Mouse (Mus musculus) lung, embryonic 15.5 days (tissue): ENCODE measurements at regions not wholly inside any gene's neighbourhood (a gene's known extent, or its start where the extent isn't known, plus 50 kb on each side); places are given as distances from the start of the nearest gene placed in this dataset.

Experiments
- ATAC-seq: fragments of 200-750 bp; cut with Nextera tagmentation; 2 replicates; pipeline ENCODE4 v1.8.0; 2017; ENCODE audit warnings: moderate number of reproducible peaks, borderline replicate concordance; ENCODE audit not compliant: low FRiP score, low TSS enrichment; ENCODE audit errors: extremely low read depth
- H3K27ac ChIP-seq: fragments of 300-500 bp; sonication (generic); 2 replicates; pipeline ENCODE4 v1.5.1; 2015; ENCODE audit warnings: moderate library complexity, mild to moderate bottlenecking, inconsistent platforms
- H3K27me3 ChIP-seq: fragments of 300-500 bp; sonication (generic); 2 replicates; pipeline ENCODE4 v1.6.1; 2015; ENCODE audit warnings: inconsistent platforms
- H3K36me3 ChIP-seq: fragments of 300-500 bp; sonication (generic); 2 replicates; pipeline ENCODE4 v1.6.1; 2015; ENCODE audit warnings: inconsistent platforms
- H3K4me1 ChIP-seq: fragments of 300-500 bp; sonication (generic); 2 replicates; pipeline ENCODE4 v1.6.1; 2015; ENCODE audit warnings: inconsistent platforms
- H3K4me2 ChIP-seq: fragments of 300-500 bp; sonication (generic); 2 replicates; pipeline ENCODE4 v1.6.1; 2015; ENCODE audit warnings: inconsistent platforms, mild to moderate bottlenecking, moderate library complexity
- H3K4me3 ChIP-seq: fragments of 300-500 bp; sonication (generic); 2 replicates; pipeline ENCODE4 v1.5.1; 2015; ENCODE audit warnings: mild to moderate bottlenecking, inconsistent platforms
- H3K9ac ChIP-seq: fragments of 300-500 bp; sonication (generic); 2 replicates; pipeline ENCODE4 v1.6.1; 2015; ENCODE audit warnings: inconsistent platforms
- H3K9me3 ChIP-seq: fragments of 300-500 bp; sonication (generic); 2 replicates; pipeline ENCODE4 v1.6.1; 2016; ENCODE audit warnings: inconsistent platforms
- WGBS: fragments of 180-500 bp; shearing (Covaris S2); methylation state at CpG from one replicate; pipeline ENCODE4 v1.1.7; 2015; 5-methylcytosine and 5-hydroxymethylcytosine counted together

- H3K9ac ChIP-seq = no peak overlapping the region
- no peaks in the 10 kb centered on the region for H3K36me3 ChIP-seq
- H3K4me3 ChIP-seq = no peak overlapping the region
- H3K9me3 ChIP-seq = no peaks in the 10 kb centered on the region
- ATAC-seq = no peak
- no peaks in the 10 kb centered on the region for H3K4me1 ChIP-seq
- no peaks in the 10 kb centered on the region for H3K27me3 ChIP-seq
- H3K27ac ChIP-seq = no peak overlapping the region
- no peak overlapping the region for H3K4me2 ChIP-seq
These were observed 131.6 kb downstream of the Basp1 start for GRCm38 (mm10) chr15:25281942-25282341.

DNA sequence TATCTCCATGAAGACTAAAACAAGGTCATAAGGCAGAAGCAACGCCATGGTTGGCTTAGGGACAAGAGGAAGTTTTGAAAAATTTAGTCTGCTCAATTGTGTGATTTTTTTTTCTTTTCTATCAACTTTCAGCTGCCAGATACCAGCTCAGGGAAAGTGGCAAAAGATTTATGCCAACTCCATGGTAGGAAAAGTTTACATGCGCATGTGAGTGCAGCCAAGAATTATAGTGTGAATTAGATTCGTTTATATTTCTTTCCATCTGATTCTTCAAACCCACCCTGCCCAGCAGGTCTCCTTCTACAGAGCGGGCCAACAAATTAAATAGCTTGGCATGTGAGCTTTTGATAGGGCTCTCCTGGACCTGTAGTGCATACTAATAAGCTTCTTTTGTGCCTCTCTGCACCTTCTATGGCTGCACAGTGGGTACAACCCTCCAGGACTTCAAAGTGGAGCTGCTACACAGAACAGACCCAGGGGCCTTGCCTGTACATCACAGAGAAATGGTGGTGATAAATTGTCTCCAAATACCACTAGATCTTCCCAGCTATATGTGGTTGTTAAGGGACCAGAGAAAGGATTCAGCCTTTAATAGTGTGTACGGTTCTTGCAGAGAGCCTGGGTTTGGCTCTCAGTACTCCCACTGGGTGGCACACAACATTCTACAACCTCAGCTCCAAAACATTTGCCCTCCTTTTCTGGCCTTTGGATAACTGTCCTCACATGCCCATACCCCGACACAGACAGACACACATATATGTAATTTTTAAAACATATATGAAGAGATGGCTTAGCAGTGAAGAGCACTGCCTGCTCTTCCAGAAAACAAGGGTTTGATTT is 135.0 kb downstream of the Basp1 start:
- 62% methylated on average over 6 of the region's 6 CpGs for WGBS
- Histone ChIP-seq H3K27ac (no peak overlapping the region), H3K9me3 (no peaks in the 10 kb centered on the region), H3K27me3 (no peaks in the 10 kb centered on the region), H3K9ac (no peak overlapping the region), H3K36me3 (no peaks in the 10 kb centered on the region), H3K4me3 (no peak overlapping the region), H3K4me1 (no peaks in the 10 kb centered on the region), H3K4me2 (no peak overlapping the region)
- ATAC-seq = no peak

DNA sequence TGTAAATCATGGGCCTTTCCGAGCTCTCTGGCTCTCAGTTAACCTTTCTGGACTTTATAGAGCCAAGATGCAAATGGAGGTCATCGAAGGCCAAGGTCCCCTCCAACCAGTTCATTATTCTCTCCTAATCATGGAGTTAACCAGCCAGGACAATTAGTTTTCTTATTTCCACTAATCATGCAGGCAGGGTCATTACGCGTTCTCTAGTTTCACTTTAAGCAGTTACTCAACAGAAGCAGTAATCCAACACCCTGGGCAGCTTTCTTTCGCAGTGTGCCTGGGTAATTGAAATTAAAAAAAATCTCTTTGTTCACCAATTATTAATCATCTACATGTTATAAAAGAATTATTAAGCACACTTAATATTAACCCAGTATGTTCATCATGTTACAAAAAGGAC is 137.3 kb downstream of the Basp1 start:
- no peaks in the 10 kb centered on the region for H3K36me3 ChIP-seq
- no peaks in the 10 kb centered on the region for H3K9me3 ChIP-seq
- no peak for ATAC-seq
- H3K4me2 ChIP-seq = no peak overlapping the region
- 87% methylated on average over 5 of the region's 5 CpGs for WGBS
- no peaks in the 10 kb centered on the region for H3K4me1 ChIP-seq
- no peak overlapping the region for H3K9ac ChIP-seq
- H3K4me3 ChIP-seq = no peak overlapping the region
- H3K27ac ChIP-seq = no peak overlapping the region
- H3K27me3 ChIP-seq = no peaks in the 10 kb centered on the region

DNA sequence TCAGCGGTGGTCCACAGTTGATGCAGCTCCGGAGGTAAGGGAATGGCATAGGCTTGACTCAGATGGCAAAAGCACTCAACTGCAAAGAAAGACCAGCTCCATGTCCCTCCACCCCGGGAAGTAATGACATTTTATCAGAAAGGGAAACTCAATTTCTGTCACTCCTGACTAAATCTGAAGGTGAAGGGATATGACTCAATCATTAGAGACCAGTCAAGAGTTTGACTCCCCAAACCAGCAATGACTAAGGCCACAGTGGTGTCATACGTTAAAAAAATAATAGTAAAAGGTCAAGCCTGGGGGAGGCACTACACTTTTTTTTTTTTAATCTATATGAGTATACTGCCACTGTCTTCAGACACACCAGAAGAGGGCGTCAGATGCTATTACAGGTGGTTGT is 141.7 kb downstream of the Basp1 start:
- no peaks in the 10 kb centered on the region for H3K9me3 ChIP-seq
- no peak overlapping the region for H3K27ac ChIP-seq
- no peak overlapping the region for H3K4me3 ChIP-seq
- H3K4me1 ChIP-seq = peaks cover 9% of the 10 kb centered on the region
- no peaks in the 10 kb centered on the region for H3K27me3 ChIP-seq
- no peaks in the 10 kb centered on the region for H3K36me3 ChIP-seq
- no peak for ATAC-seq
- no peak overlapping the region for H3K4me2 ChIP-seq
- WGBS = 82% methylated on average over 5 of the region's 5 CpGs
- no peak overlapping the region for H3K9ac ChIP-seq

- no peaks in the 10 kb centered on the region for H3K27me3 ChIP-seq
- H3K4me2 ChIP-seq = no peak overlapping the region
- H3K27ac ChIP-seq = no peak overlapping the region
- H3K4me3 ChIP-seq = no peak overlapping the region
- 42% methylated on average over 10 of the region's 10 CpGs for WGBS
- no peaks in the 10 kb centered on the region for H3K36me3 ChIP-seq
- no peak for ATAC-seq
- no peaks in the 10 kb centered on the region for H3K9me3 ChIP-seq
- H3K4me1 ChIP-seq = peaks cover 9% of the 10 kb centered on the region
- no peak overlapping the region for H3K9ac ChIP-seq
These were observed 143.2 kb downstream of the Basp1 start for GRCm38 (mm10) chr15:25270349-25270748.

GRCm38 (mm10) chr15:25269345-25269996 is 144.1 kb downstream of the Basp1 start:
- peak; percentile 67; the same call in 1 of the 2 replicates for ATAC-seq
- Histone ChIP-seq H3K4me2 (peak overlapping the region; percentile 16; the same call in 1 of the 2 replicates), H3K9ac (no peak overlapping the region), H3K36me3 (no peaks in the 10 kb centered on the region), H3K4me3 (no peak overlapping the region), H3K27me3 (no peaks in the 10 kb centered on the region), H3K9me3 (no peaks in the 10 kb centered on the region), H3K4me1 (peaks cover 9% of the 10 kb centered on the region), H3K27ac (peak overlapping the region; percentile 41)
- WGBS = 2% methylated on average over 12 of the region's 12 CpGs

DNA sequence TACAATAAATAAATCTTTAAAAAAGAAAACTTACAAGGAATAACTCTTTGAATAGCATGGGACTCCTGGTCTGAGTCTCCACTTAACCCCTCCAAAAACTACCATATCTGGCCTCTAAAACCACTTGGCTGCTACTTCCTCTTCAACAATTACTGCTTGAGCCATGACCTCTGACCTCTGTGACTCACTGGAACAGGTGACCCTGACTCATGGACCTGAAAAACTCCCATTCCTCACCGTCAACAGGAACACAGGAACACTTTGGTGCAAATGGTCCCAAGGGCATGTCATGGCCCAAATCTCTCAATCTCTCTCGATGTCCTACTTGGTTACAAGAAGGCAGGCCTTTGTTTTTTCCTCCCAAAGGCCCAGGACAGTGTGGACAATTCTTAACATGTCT is 145.1 kb downstream of the Basp1 start:
- H3K4me2 ChIP-seq = no peak overlapping the region
- ATAC-seq = no peak
- H3K27ac ChIP-seq = no peak overlapping the region

DNA sequence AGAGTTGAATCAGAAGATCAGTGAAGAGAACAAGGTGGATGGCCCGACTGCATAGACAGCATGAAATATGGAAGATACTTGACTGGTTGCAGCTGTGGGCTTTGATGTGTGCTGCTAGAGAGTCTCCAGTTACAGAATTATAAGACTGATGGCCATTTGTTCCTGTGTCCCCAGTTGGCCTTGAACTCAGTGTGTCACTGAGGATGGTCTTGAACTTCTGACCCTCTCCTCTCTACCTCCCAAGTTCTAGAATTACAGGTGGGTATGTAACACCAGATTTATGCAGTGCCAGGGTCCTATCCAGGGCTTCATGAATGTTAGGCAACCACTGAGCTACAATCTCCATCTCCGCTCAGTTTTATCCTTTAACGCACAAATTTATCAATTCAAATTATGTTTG is 146.1 kb downstream of the Basp1 start:
- Histone ChIP-seq H3K27ac (no peak overlapping the region), H3K9me3 (no peaks in the 10 kb centered on the region), H3K36me3 (no peaks in the 10 kb centered on the region), H3K4me1 (peaks cover 9% of the 10 kb centered on the region), H3K9ac (no peak overlapping the region), H3K4me3 (no peak overlapping the region), H3K27me3 (no peaks in the 10 kb centered on the region), H3K4me2 (no peak overlapping the region)
- ATAC-seq = no peak
- 80% methylated on average over 3 of the region's 3 CpGs for WGBS

More for the DNA sequence above, 145.1 kb downstream of the Basp1 start:
- peaks cover 9% of the 10 kb centered on the region for H3K4me1 ChIP-seq
- WGBS = 74% methylated on average over 2 of the region's 2 CpGs
- H3K36me3 ChIP-seq = no peaks in the 10 kb centered on the region
- no peak overlapping the region for H3K4me3 ChIP-seq
- no peaks in the 10 kb centered on the region for H3K9me3 ChIP-seq
- H3K27me3 ChIP-seq = no peaks in the 10 kb centered on the region
- H3K9ac ChIP-seq = no peak overlapping the region

DNA sequence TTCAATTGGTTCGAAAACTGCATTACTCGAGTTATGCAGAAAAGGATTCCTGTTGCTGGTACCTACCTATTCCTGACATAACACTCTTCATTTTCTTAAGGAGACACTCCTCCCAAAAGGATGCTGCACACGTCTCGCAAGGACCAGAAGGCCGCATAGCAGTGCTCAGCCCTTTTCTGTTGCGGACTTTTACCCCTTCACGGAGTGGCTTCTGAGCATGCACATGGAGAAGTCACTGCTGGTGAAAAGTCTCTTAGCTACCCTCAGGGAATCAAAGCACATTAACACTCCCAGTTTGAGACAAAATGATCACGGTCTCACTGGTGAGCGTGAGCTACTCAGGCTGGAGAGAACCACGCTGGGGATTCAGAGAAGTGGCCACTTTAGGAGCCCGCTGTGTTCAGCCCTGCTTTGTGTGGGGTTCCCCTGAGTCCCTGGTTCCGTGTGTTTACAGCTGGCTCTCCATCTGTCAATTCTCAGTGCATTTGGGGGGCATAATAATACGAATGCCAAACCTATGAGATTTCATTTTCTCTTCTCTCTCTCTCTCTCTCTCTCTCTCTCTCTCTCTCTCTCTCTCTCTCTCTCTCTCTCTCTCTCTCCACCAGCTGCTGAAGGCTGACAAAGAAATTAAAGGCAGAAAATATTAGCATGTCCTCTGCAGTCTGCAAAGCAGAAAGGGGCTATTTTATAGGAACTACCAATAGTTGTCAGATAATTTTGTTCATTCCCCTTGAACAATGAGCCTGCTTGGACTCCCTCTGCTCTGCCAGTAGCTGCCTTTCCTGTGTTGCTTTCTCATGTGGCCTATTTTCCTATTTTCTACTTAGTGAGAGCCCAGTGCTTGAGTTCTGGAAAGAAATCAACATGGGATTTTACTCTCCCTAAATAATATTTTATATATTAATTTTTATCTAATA is 160.7 kb downstream of the Basp1 start:
- no peaks in the 10 kb centered on the region for H3K27me3 ChIP-seq
- 64% methylated on average over 13 of the region's 13 CpGs for WGBS
- H3K27ac ChIP-seq = no peak overlapping the region
- no peaks in the 10 kb centered on the region for H3K4me1 ChIP-seq
- no peaks in the 10 kb centered on the region for H3K9me3 ChIP-seq
- H3K9ac ChIP-seq = no peak overlapping the region
- H3K36me3 ChIP-seq = no peaks in the 10 kb centered on the region
- no peak overlapping the region for H3K4me3 ChIP-seq
- H3K4me2 ChIP-seq = no peak overlapping the region
- ATAC-seq = no peak

DNA sequence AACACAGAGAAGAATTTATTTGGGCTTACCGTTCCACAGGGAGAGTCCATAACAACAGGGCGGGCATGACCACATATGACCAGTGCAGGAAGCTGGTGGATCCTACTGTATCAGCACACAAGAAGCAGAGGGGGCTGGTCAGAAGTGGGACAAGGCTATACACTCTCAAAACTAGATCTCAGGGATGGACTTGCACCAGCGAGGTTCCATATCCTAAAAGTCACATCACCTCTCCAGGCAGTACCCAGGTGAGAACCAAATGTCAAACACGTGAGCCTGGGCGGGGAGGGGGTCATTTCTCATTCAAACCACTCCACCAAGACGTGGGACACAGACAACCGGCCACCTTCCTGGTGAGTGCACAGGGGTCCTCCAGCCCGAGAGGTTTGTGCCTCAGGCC is 167.9 kb downstream of the Basp1 start:
- H3K27ac ChIP-seq = no peak overlapping the region
- no peak overlapping the region for H3K4me3 ChIP-seq
- no peaks in the 10 kb centered on the region for H3K27me3 ChIP-seq
- H3K4me2 ChIP-seq = no peak overlapping the region
- no peak for ATAC-seq
- 85% methylated on average over 8 of the region's 8 CpGs for WGBS
- no peaks in the 10 kb centered on the region for H3K36me3 ChIP-seq
- H3K9me3 ChIP-seq = no peaks in the 10 kb centered on the region
- no peak overlapping the region for H3K9ac ChIP-seq
- H3K4me1 ChIP-seq = no peaks in the 10 kb centered on the region

GRCm38 (mm10) chr15:25237665-25238664 is 175.6 kb downstream of the Basp1 start:
- no peaks in the 10 kb centered on the region for H3K9me3 ChIP-seq
- no peaks in the 10 kb centered on the region for H3K36me3 ChIP-seq
- H3K4me1 ChIP-seq = no peaks in the 10 kb centered on the region
- no peak overlapping the region for H3K9ac ChIP-seq
- no peak overlapping the region for H3K4me2 ChIP-seq
- ATAC-seq = no peak
- WGBS = 76% methylated on average over 18 of the region's 18 CpGs
- no peaks in the 10 kb centered on the region for H3K27me3 ChIP-seq
- no peak overlapping the region for H3K27ac ChIP-seq
- H3K4me3 ChIP-seq = no peak overlapping the region
